Mouse (Mus musculus) heart, embryonic 13.5 days (tissue): Measurements from ENCODE around the gene Dcst2. TPM values are rescaled to one million over a fixed set of nuclear protein-coding genes. Genes with fewer than 3 reads are reported as not detected.

Experiments used
- ATAC-seq: fragments of 200-750 bp; cut with Nextera tagmentation; 2 replicates; pipeline ENCODE4 v1.8.0; 2017; ENCODE audit warnings: moderate TSS enrichment; ENCODE audit not compliant: insufficient number of reproducible peaks, low FRiP score, low TSS enrichment; ENCODE audit errors: extremely low read depth
- H3K27ac ChIP-seq: fragments of 300-500 bp; sonication (generic); replicated peaks from 2 replicates; pipeline ENCODE4 v1.5.1; 2015; ENCODE audit warnings: moderate library complexity, mild to moderate bottlenecking, inconsistent platforms
- H3K27me3 ChIP-seq: fragments of 300-500 bp; sonication (generic); replicated peaks from 2 replicates; pipeline ENCODE4 v1.6.1; 2015; ENCODE audit warnings: mild to moderate bottlenecking, inconsistent platforms
- H3K36me3 ChIP-seq: fragments of 300-500 bp; sonication (generic); 2 replicates; pipeline ENCODE4 v1.6.1; 2015; ENCODE audit warnings: mild to moderate bottlenecking, inconsistent platforms
- H3K4me1 ChIP-seq: fragments of 300-500 bp; sonication (generic); 2 replicates; pipeline ENCODE4 v1.6.1; 2015; ENCODE audit warnings: inconsistent platforms
- H3K4me2 ChIP-seq: fragments of 300-500 bp; sonication (generic); 2 replicates; pipeline ENCODE4 v1.6.1; 2015; ENCODE audit warnings: inconsistent platforms, mild to moderate bottlenecking, moderate library complexity
- H3K4me3 ChIP-seq: fragments of 300-500 bp; sonication (generic); 2 replicates; pipeline ENCODE4 v1.5.1; 2015; ENCODE audit warnings: moderate library complexity, mild to moderate bottlenecking, inconsistent platforms
- H3K9ac ChIP-seq: fragments of 300-500 bp; sonication (generic); 2 replicates; pipeline ENCODE4 v1.6.1; 2015; ENCODE audit warnings: inconsistent platforms, mild to moderate bottlenecking, moderate library complexity
- H3K9me3 ChIP-seq: fragments of 300-500 bp; sonication (generic); 2 replicates; pipeline ENCODE4 v1.6.1; 2016; ENCODE audit warnings: inconsistent platforms
- WGBS: fragments of 180-500 bp; shearing (Covaris S2); methylation state at CpG from one replicate; pipeline ENCODE4 v1.1.7; 2015; ENCODE audit warnings: mixed read lengths; 5-methylcytosine and 5-hydroxymethylcytosine counted together
- polyA plus RNA-seq: library from polyadenylated mRNA; unstranded; fragments of >200 nt; fragmentation: Nextera tagmentation; extraction: Ambion mirVana; gene quantifications from 2 replicates; pipeline ENCODE4 v1.2.1, GENCODE M21; 2015

The Dcst2 gene
- 0.08 TPM in 1 of 2 replicates, not detected in the other for polyA plus RNA-seq

- Histone ChIP-seq H3K9ac (no peak within 1 kb of the TSS), H3K4me3 (no peak within 1 kb of the TSS), H3K27ac (no peak within 1 kb of the TSS), H3K27me3 (peaks cover 37% of the 10 kb centered on the region), H3K9me3 (no peaks in the 10 kb centered on the region), H3K4me2 (no peak within 1 kb of the TSS), H3K4me1 (peaks cover 6% of the 10 kb centered on the region; the same call in 1 of the 2 replicates), H3K36me3 (no peaks in the 10 kb centered on the region)
- ATAC-seq = no peak
- 79% methylated on average over 7 of the region's 7 CpGs for WGBS
These were observed at the start of gene Dcst2 for GRCm38 (mm10) chr3:89361675-89362074. Gene Dcst2, plus strand, starts transcription at chr3:89361975.

- H3K4me1 ChIP-seq = peaks cover 32% of the 10 kb centered on the region
- H3K36me3 ChIP-seq = no peaks in the 10 kb centered on the region
- H3K9ac ChIP-seq = no peak overlapping the region; the same call in 1 of the 2 replicates
- no peaks in the 10 kb centered on the region; the same call in 1 of the 2 replicates for H3K9me3 ChIP-seq
- H3K4me2 ChIP-seq = no peak overlapping the region
- ATAC-seq = no peak
- 43% methylated on average over 5 of the region's 5 CpGs for whole genome bisulfite sequencing
- H3K4me3 ChIP-seq = no peak overlapping the region
- H3K27ac ChIP-seq = 0 out of 2 replicates have a peak overlapping the region, but pooled peaks have one; percentile 0
- H3K27me3 ChIP-seq = peaks cover 34% of the 10 kb centered on the region
These were observed 47.4 kb upstream of the Dcst2 start for GRCm38 (mm10) chr3:89314340-89314739.

- H3K4me3 ChIP-seq = peak overlapping the region; percentile 45; the same call in 1 of the 2 replicates
- ATAC-seq = no peak
These were observed 47.0 kb upstream of the Dcst2 start for GRCm38 (mm10) chr3:89314791-89315190.

GRCm38 (mm10) chr3:89315195-89315929 lies 46.4 kb upstream of the Dcst2 start:
- peak overlapping the region; percentile 69 for H3K4me2 ChIP-seq
- H3K4me1 ChIP-seq = peaks cover 42% of the 10 kb centered on the region
- 9% methylated on average over 22 of the region's 26 CpGs for WGBS
- H3K27ac ChIP-seq = no peak overlapping the region
- peak overlapping the region; percentile 45 for H3K4me3 ChIP-seq
- H3K36me3 ChIP-seq = no peaks in the 10 kb centered on the region
- no peak for ATAC-seq
- H3K9me3 ChIP-seq = no peaks in the 10 kb centered on the region; the same call in 1 of the 2 replicates
- peak overlapping the region; percentile 71 for H3K9ac ChIP-seq
- peaks cover 45% of the 10 kb centered on the region for H3K27me3 ChIP-seq

More at GRCm38 (mm10) chr3:89314791-89315190, 47.0 kb upstream of the Dcst2 start:
- H3K27ac ChIP-seq = no peak overlapping the region
- peaks cover 39% of the 10 kb centered on the region for H3K27me3 ChIP-seq
- peak overlapping the region; percentile 69 for H3K4me2 ChIP-seq
- no peaks in the 10 kb centered on the region; the same call in 1 of the 2 replicates for H3K9me3 ChIP-seq
- H3K9ac ChIP-seq = peak overlapping the region; percentile 71
- WGBS = 36% methylated on average over 2 of the region's 2 CpGs
- no peaks in the 10 kb centered on the region for H3K36me3 ChIP-seq
- H3K4me1 ChIP-seq = peaks cover 37% of the 10 kb centered on the region

GRCm38 (mm10) chr3:89315930-89316831 lies 45.6 kb upstream of the Dcst2 start:
- no peak for ATAC-seq

GRCm38 (mm10) chr3:89316833-89317232 lies 44.9 kb upstream of the Dcst2 start:
- H3K4me1 ChIP-seq = peaks cover 57% of the 10 kb centered on the region

More at GRCm38 (mm10) chr3:89315930-89316831, 45.6 kb upstream of the Dcst2 start:
- 20% methylated on average over 40 of the region's 40 CpGs for WGBS
- peak overlapping the region; percentile 69 for H3K4me2 ChIP-seq
- no peak overlapping the region for H3K27ac ChIP-seq
- H3K4me3 ChIP-seq = peak overlapping the region; percentile 45
- H3K4me1 ChIP-seq = peaks cover 51% of the 10 kb centered on the region
- no peaks in the 10 kb centered on the region for H3K36me3 ChIP-seq
- H3K9ac ChIP-seq = peak overlapping the region; percentile 71
- peaks cover 53% of the 10 kb centered on the region for H3K27me3 ChIP-seq
- no peaks in the 10 kb centered on the region; the same call in 1 of the 2 replicates for H3K9me3 ChIP-seq

GRCm38 (mm10) chr3:89317246-89317645 lies 44.5 kb upstream of the Dcst2 start:
- H3K36me3 ChIP-seq = no peaks in the 10 kb centered on the region
- peaks cover 61% of the 10 kb centered on the region for H3K4me1 ChIP-seq
- H3K27me3 ChIP-seq = peaks cover 64% of the 10 kb centered on the region
- H3K4me3 ChIP-seq = no peak overlapping the region
- no peak overlapping the region for H3K27ac ChIP-seq
- 53% methylated on average over 6 of the region's 6 CpGs for WGBS
- H3K4me2 ChIP-seq = peak overlapping the region; percentile 25; the same call in 1 of the 2 replicates
- ATAC-seq = no peak
- H3K9ac ChIP-seq = no peak overlapping the region
- no peaks in the 10 kb centered on the region for H3K9me3 ChIP-seq

More at GRCm38 (mm10) chr3:89316833-89317232, 44.9 kb upstream of the Dcst2 start:
- H3K9me3 ChIP-seq = no peaks in the 10 kb centered on the region
- ATAC-seq = no peak
- peak overlapping the region; percentile 69; the same call in 1 of the 2 replicates for H3K4me2 ChIP-seq
- H3K27me3 ChIP-seq = peaks cover 59% of the 10 kb centered on the region
- no peak overlapping the region for H3K27ac ChIP-seq
- no peaks in the 10 kb centered on the region for H3K36me3 ChIP-seq
- WGBS = 3% methylated on average over 4 of the region's 4 CpGs
- 0 out of 2 replicates have a peak overlapping the region, but pooled peaks have one; percentile 17 for H3K9ac ChIP-seq
- no peak overlapping the region for H3K4me3 ChIP-seq

GRCm38 (mm10) chr3:89318316-89318715 lies 43.5 kb upstream of the Dcst2 start:
- Histone ChIP-seq H3K4me2 (no peak overlapping the region), H3K9me3 (no peaks in the 10 kb centered on the region), H3K9ac (no peak overlapping the region), H3K27ac (no peak overlapping the region), H3K4me1 (peaks cover 65% of the 10 kb centered on the region), H3K36me3 (no peaks in the 10 kb centered on the region), H3K4me3 (no peak overlapping the region), H3K27me3 (peaks cover 74% of the 10 kb centered on the region)
- WGBS = 74% methylated on average over 8 of the region's 8 CpGs
- no peak for ATAC-seq

- H3K4me3 ChIP-seq = peak overlapping the region; percentile 70
- H3K4me2 ChIP-seq = peak overlapping the region; percentile 99
- H3K4me1 ChIP-seq = peaks cover 64% of the 10 kb centered on the region
- H3K9ac ChIP-seq = peak overlapping the region; percentile 67
- no peaks in the 10 kb centered on the region for H3K36me3 ChIP-seq
- no peak overlapping the region for H3K27ac ChIP-seq
- 11% methylated on average over 21 of the region's 21 CpGs for WGBS
- ATAC-seq = no peak
- H3K9me3 ChIP-seq = no peaks in the 10 kb centered on the region
- peaks cover 82% of the 10 kb centered on the region for H3K27me3 ChIP-seq
These were observed 42.7 kb upstream of the Dcst2 start for GRCm38 (mm10) chr3:89318971-89319590.

- WGBS = 3% methylated on average over 53 of the region's 58 CpGs
- H3K27ac ChIP-seq = no peak overlapping the region
These were observed 42.0 kb upstream of the Dcst2 start for GRCm38 (mm10) chr3:89319591-89320350.

More at GRCm38 (mm10) chr3:89319591-89320350, 42.0 kb upstream of the Dcst2 start:
- Histone ChIP-seq H3K27me3 (peaks cover 84% of the 10 kb centered on the region), H3K36me3 (no peaks in the 10 kb centered on the region), H3K4me2 (peak overlapping the region; percentile 99), H3K9ac (peak overlapping the region; percentile 67), H3K9me3 (no peaks in the 10 kb centered on the region), H3K4me3 (peak overlapping the region; percentile 70), H3K4me1 (peaks cover 57% of the 10 kb centered on the region)
- ATAC-seq = no peak
